Mouse (Mus musculus): ENCODE results near the gene Brca1.
"Not testable (repeated sequence)": the region's sequence is repeated elsewhere in the genome, so short reads cannot be mapped to it uniquely, and the experiment has no call there.

Gene Brca1

DNA sequence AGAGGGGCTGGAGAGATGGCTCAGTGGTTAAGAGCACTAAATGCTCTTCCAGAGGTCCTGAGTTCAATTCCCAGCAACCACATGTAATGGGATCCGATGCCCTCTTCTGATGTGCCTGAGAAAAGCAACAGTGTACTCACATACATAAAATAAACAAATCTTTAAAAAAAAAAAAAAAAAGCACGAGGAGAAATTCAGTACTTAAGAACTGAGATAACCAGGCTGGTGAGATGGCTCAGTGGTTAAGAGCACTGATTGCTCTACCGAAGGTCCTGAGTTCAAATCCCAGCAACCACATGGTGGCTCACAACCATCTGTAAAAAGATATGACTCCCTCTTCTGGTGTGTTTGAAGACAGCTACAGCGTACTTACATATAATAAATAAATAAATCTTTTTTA is 102.2 kb downstream of the Brca1 start:
- DNase-seq (ENCODE audit: low read depth, low spot score) = not testable (repeated sequence)

DNA sequence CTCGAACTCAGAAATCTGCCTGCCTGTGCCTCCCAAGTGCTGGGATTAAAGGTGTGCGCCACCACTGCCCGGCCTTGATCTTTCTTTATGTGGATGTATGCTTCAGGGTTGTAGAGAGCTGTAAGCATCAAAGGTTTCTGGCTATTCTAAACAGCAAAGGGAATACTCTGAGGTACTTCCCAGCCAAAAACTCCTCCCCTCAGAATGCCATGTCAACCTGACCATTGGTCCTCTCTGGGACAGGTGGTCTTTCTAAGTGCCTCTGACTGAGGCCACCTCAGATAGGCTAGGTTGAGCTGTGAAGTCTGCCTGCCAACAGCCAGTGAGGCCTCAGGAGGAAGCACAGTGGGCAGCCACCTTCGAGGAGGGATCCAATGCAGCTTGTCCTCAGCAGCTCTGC is 102.9 kb downstream of the Brca1 start:
- no peak for DNase-seq (ENCODE audit: low read depth, low spot score)

DNA sequence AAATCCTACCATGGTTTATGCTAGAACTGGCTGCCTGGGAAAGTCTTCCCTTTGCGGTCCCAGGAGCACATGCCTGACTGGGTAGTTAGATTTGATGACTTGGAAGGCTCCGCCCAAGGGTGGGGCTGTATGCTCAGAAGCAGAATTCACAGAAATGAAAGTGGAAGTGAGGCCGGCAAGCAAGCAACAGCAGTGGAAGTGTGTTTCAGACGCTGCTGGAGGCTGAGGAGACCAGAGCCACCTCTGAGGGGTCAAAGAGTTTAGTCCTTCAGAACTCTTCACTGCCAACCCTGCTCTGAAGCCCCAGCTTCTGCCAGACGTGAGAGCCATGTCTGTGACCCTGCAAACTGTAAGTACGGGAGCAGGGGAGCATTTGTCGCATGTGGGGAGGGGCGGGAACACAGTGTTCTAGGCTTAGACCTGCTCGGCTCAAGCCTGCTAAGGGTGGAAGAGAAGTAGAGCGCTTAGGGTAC is 103.4 kb downstream of the Brca1 start, which contains the start of gene Ifi35:
Gene Ifi35, plus strand, starts transcription at position 134 of the 473 bp plus-strand sequence.
- peak; percentile 55 for DNase-seq (ENCODE audit: low read depth, low spot score)

DNA sequence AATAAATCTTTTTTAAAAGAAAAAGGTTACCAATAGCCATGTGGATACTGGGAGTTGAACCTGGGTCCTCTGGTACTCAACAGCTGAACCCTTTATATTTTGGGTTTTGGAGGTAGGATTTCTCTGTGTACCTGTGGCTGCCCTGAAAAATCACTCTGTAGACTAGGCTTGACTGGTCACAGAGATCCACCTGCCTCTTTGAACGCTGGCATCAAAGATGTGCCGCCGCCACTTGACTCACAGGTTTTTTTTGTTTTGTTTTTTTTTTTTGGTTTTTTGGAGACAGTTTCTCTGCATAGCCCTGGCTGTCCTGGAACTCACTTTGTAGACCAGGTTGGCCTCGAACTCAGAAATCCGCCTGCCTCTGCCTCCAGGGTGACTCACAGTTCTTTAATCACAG is 104.0 kb downstream of the Brca1 start:
- DNase-seq (ENCODE audit: low read depth, low spot score) = no peak

DNA sequence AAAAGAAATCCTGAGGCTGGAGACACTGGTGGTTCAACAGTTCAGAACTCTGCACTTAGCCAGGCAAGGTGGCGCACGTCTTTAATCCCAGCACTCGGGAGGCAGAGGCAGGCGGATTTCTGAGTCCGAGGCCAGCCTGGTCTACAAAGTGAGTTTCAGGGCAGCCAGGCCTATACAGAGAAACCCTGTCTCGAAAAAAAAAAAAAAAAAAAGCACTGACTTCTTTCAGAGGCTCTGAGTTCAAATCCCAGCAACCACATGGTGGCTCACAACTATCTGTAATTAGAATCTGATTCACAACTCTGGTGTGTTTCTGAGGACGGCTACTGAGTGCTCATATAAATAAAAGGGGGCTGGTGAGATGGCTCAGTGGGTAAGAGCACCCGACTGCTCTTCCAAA is 104.9 kb downstream of the Brca1 start:
- DNase-seq (ENCODE audit: low read depth, low spot score) = not testable (repeated sequence)

DNA sequence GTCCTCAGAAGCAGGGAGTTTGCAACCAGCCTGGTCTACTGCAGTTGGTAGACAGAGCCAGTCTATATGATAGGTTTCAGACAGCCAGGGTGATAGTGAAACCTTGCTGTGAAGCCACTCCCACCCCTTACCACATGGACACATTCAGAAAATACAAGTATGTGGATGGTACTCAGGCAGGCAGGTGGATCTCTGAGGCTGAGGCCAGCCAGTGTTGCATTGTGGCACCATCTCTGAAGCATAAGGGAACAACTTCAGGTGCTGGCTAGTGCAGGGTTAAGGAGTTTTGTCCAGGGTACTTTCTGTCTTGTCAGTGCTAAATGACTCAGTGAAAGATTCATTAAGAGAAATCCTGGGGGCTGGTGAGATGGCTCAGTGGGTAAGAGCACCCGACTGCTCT is 105.4 kb downstream of the Brca1 start:
- DNase-seq (ENCODE audit: low read depth, low spot score) = no peak

DNA sequence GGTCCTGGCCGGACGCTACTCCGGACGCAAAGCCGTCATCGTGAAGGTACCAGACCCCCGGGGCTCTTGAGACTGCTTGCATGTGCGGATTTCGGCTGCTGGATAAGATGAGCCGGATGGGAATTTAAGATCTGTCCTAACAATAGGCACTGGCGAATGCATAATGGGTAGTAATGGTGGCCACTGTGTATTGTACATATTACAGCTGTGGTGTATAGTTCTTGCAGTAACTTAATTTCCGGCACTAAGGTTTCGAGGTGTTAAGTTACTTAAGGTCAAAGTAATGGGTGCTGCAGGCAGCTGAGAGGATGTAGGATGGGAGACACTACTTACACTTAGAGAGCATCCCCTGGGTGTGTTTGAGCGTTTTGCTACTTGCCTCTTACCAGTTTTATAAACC is 109.0 kb downstream of the Brca1 start:
- no peak for DNase-seq (ENCODE audit: low read depth, low spot score)

DNA sequence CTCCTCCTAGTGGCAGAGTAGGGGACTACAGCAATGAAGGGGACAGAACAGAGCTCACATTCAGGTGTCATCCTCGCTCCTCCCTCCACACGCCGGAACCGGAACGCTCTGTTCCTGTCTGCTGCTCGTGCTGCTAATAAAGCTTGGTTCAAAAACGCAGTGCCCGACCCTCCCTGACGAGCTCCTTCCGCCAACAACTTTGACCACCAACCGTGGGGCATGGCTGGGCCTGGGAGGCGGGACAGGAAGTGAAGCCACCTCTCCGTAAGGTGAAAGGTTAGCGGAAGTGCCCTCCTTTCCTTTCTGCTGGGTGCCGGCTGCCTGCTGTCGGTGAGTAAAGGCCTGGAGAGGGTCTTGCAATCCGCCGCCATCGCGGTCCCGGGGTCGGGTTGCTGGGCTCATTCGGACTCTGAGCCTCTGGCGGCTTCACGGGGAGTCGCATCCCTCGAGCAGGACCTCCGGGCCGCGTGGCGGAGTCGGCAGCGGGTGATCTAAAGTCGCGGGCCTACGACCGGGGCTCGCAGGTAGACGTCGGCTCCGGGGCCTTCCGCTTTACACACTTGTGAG is 109.5 kb downstream of the Brca1 start, which contains the start of gene Rpl27:
Gene Rpl27, plus strand, starts transcription at position 172 of the 567 bp plus-strand sequence.
- peak; percentile 100 for DNase-seq (ENCODE audit: low read depth, low spot score)

DNA sequence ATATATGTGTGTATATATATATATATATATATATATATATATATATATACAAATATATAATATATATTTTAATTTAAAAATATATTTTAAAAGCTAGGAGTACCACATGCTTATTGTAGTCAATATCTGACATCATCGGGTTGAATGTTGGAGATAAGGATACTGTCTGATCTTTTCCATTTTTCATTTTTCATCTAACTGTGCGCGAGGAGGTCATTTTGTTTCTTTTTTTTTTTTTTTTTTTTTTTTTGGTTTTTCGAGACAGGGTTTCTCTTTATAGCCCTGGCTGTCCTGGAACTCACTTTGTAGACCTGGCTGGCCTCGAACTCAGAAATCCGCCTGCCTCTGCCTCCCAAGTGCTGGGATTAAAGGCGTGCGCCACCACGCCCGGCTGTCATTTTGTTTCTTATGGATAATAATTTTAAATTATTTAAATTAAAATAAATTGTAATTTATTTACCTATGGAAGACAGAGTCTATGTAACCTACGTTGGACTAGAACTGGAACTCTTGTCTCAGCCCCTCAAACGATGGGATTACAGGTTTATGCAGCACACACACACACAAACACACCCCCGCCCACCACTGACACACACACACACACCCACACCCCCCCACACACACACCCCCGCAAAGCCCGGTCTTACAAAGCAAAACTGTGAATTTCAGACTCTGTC is 110.2 kb downstream of the Brca1 start:
- DNase-seq (ENCODE audit: low read depth, low spot score) = not testable (repeated sequence)

All from brain, adult 2 months (tissue).